7 mouse cellular contexts compared by ENCODE assay signal in the genomic region with DNA sequence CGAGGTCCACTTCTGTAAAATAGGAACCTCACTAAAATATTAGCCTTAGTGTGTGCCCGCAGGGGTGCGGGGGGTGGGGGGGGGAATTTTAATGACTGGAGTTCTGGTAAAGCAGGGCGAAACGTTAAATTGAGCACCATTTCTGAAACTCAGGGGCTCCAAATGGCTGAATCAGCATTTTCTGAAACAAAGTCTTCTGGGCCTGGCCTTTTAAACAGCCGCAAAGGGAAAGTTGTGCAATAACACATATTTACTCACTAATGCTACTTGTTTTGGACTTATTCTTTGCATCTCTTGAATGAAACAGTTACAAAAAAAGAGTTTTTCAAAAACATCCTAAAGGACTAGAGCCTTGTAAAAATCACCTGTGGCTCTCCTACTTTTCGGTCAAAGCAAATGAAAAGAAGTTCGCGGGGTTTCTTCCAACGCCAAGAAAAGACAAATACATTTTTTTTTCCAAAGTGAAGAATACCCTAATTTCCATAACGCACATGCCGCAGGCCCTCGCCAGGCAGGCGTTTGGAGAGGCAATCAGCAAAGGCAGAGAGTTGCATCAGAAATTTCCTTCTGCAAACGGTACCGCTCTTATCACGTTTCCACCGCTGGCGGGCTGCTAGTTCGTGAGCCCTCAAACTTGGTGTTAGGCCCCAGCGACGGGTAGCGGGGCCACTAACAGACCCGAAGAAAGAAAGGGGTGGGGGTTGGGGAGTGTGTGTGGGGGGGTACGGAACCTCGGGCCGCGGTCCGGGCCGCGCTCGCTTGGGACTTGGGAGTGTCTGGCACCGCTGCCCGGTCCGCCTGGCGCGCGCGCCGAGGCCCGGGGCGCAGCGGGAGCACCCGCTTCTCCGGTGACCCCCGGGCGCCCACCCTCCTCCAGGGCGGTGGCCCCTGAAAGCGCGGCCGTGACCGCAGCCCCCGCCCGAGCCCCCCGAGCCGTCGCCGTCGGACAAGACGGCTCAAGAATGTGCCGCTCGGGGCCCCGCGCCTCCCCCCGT. TPM values are rescaled to one million over a fixed set of nuclear protein-coding genes. Genes with fewer than 3 reads are reported as not detected.
DNase-seq lines count a peak whose midpoint lies in the region; ATAC-seq lines count a peak whose summit lies in the region.

No protein-coding gene starts in this region.

- H3K9ac ChIP-seq in liver, embryonic 11.5 days (ENCODE audit: low read depth, low read length): peak overlapping the region; percentile 81
- peak overlapping the region; percentile 88 for H3K9ac ChIP-seq in neural tube, embryonic 12.5 days

- H3K9me3 ChIP-seq in liver, embryonic 11.5 days (ENCODE audit: control insufficient read depth, low read length): no peaks in the 10 kb centered on the region
- no peaks in the 10 kb centered on the region for H3K9me3 ChIP-seq in neural tube, embryonic 12.5 days

- 4% methylated on average over 61 of the region's 65 CpGs for WGBS in liver, embryonic 11.5 days
- WGBS in neural tube, embryonic 12.5 days: 2% methylated on average over 65 of the region's 65 CpGs

- intact Hi-C loops in heart, postnatal 14 days (cut with DNase I): loop anchor here (5.0 kb wide), 2 partner anchors 59 to 321 kb away; no protein-coding TSS in a partner anchor

- peak overlapping the region; percentile 96 for H3K27ac ChIP-seq in liver, embryonic 11.5 days (ENCODE audit: low read depth, low read length)
- H3K27ac ChIP-seq in neural tube, embryonic 12.5 days: peak overlapping the region; percentile 59

- H3K36me3 ChIP-seq in liver, embryonic 11.5 days (ENCODE audit: control insufficient read depth, insufficient read depth, low read length): 0 out of 2 replicates have a peak, but pooled peaks cover 3% of the 10 kb centered on the region
- H3K36me3 ChIP-seq in neural tube, embryonic 12.5 days: no peaks in the 10 kb centered on the region

- ATAC-seq in liver, embryonic 11.5 days (replicated peaks; ENCODE audit: low FRiP score): peak; percentile 50
- peak; percentile 1; the same call in 1 of the 2 replicates for ATAC-seq in neural tube, embryonic 12.5 days (ENCODE audit: low FRiP score, low read depth)

- H3K27me3 ChIP-seq in liver, embryonic 11.5 days (replicated peaks; ENCODE audit: control insufficient read depth, insufficient read depth, low read length): peaks cover 87% of the 10 kb centered on the region
- peaks cover 83% of the 10 kb centered on the region for H3K27me3 ChIP-seq in neural tube, embryonic 12.5 days (replicated peaks)

- H3K4me2 ChIP-seq in liver, embryonic 11.5 days: peak overlapping the region; percentile 71
- peak overlapping the region; percentile 58 for H3K4me2 ChIP-seq in neural tube, embryonic 12.5 days (replicated peaks)

- H3K4me3 ChIP-seq in liver, embryonic 11.5 days (ENCODE audit: low read depth, low read length): peak overlapping the region; percentile 79
- peak overlapping the region; percentile 66 for H3K4me3 ChIP-seq in neural tube, embryonic 12.5 days

- peak; percentile 68 for DNase-seq in Muller cell, postnatal 12 days (ENCODE audit: inconsistent ontology term)
- DNase-seq in embryo, embryonic 10 days (ENCODE audit: low spot score): peak; percentile 53
- peak; percentile 17 to 22 for DNase-seq in heart, postnatal 14 days
- DNase-seq in liver, embryonic 11.5 days (ENCODE audit: low spot score): peak; percentile 61
- DNase-seq in B cell, adult 2 months: no peak
- no peak for DNase-seq in left cerebral cortex, adult 11 months (ENCODE audit: low spot score)

- H3K4me1 ChIP-seq in liver, embryonic 11.5 days (replicated peaks; ENCODE audit: control insufficient read depth, insufficient read depth, low read length): peaks cover 13% of the 10 kb centered on the region
- peaks cover 11% of the 10 kb centered on the region; the same call in 1 of the 2 replicates for H3K4me1 ChIP-seq in neural tube, embryonic 12.5 days

RNA-seq across cellular contexts. Expression of gene Grb10, which starts 2.3 kb away (rescaled TPM):
- total RNA-seq in heart, postnatal 14 days (2021): 100 to 1,000 TPM; 138 to 163 TPM
- 172 and 195 TPM in 2 replicates for polyA plus RNA-seq in liver, embryonic 11.5 days (2014; fragmentation: Nextera tagmentation; extraction: Ambion mirVana)
- polyA plus RNA-seq in neural tube, embryonic 12.5 days (2016; fragmentation: Nextera tagmentation; extraction: Ambion mirVana): 320 and 336 TPM in 2 replicates

Comparison
In these comparisons a context has a peak if more than half of its experiments do, and no peak if none do; other contexts are left out.
1. DNase-seq: peak in Muller cell, postnatal 12 days (single experiment), embryo, embryonic 10 days (single experiment), heart, postnatal 14 days (2 of 2) and liver, embryonic 11.5 days (single experiment); none in B cell, adult 2 months (0 of 2) and left cerebral cortex, adult 11 months (single experiment).